ENCODE assay signal across 28 mouse cellular contexts in the genomic region with DNA sequence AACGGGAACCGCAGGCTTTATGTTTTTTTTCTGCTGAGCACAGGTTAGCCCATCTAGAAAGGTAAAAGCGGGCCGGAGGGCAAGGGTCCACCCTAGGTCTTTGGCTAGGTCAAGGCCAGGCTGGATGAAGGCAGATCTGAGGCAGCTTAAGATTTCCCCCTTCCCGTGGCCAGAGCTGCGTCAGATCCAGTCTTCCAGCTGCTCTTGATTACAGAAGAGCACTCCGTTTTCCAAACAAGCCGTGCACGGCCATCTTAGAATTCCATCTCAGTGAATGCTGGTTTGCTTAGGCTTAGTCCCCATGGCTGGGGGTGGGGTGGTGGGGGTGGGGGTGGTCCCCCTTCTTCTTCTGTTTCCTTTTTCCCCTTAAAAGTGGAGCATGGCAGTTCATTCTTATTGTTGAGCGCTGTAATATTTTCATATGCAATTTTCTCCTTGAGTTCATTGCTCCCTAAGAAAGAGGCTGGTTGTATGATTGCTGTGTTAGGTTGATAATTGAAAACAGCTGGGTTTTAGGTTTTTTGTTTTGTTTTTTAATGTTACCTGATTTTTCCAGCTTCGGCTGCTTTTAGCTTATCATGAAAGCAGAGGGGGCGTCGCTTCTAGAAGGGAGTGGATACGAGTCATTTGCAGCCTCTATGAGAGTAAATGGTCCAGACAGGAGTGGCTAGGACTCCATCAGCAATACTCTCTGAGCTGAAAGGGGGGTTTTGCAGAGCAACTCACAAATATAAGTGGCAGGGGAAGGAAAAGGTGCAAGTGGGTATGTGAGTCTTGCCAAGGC.
A peak's percentile ranks its signal among the peaks of the same experiment; 100 is the strongest.
DNase-seq lines count a peak whose midpoint lies in the region; ATAC-seq and TF ChIP-seq lines count a peak whose summit lies in the region.
"Had no signal": no experiment of that assay in that cellular context is flagged by ENCODE, and none has a peak within 500 bp of the region (broad histone marks: within the 10 kb centered on the region; RNA-seq: fewer than 3 reads in every experiment).

No protein-coding gene starts in this region.

- TF ChIP-seq EP300 in stomach, postnatal 0 days (optimal IDR thresholded peaks at IDR 0.05) = no peak

- no peak overlapping the region for H3K4me2 ChIP-seq in forebrain, embryonic 12.5 days
- no peak overlapping the region for H3K4me2 ChIP-seq in stomach, embryonic 14.5 days (replicated peaks; ENCODE audit: low read depth, low read length)
- no peak overlapping the region for H3K4me2 ChIP-seq in stomach, postnatal 0 days (replicated peaks; ENCODE audit: low read depth)
- no peak overlapping the region for H3K4me2 ChIP-seq in stomach, embryonic 16.5 days (ENCODE audit: low read depth, low read length)
- no peak overlapping the region for H3K4me2 ChIP-seq in midbrain, embryonic 14.5 days (ENCODE audit: low read length)
- H3K4me2 ChIP-seq in liver, embryonic 12.5 days = no peak overlapping the region
- H3K4me2 ChIP-seq: heart, embryonic 15.5 days; hindbrain, embryonic 15.5 days; intestine, embryonic 15.5 days; limb, embryonic 15.5 days; liver, embryonic 15.5 days; neural tube, embryonic 13.5 days had no signal

- DNase-seq in forebrain, embryonic 10.5 days (ENCODE audit: extremely low spot score, low spot score) = no peak
- no peak for DNase-seq in stomach, postnatal 0 days (ENCODE audit: low spot score)
- peak; percentile 56 for DNase-seq in limb, embryonic 10.5 days (ENCODE audit: low spot score)
- no peak for DNase-seq in midbrain, embryonic 14.5 days
- DNase-seq: cerebellum, adult 9-11 months; gastrocnemius, postnatal 25 days; kidney, adult 9 months; retina, postnatal 1 day; right cerebral cortex, postnatal 25 days; thymus, adult 18-20 months; thymus, postnatal 36 days had no signal

- peaks cover 12% of the 10 kb centered on the region for H3K4me1 ChIP-seq in forebrain, embryonic 10.5 days
- H3K4me1 ChIP-seq in forebrain, embryonic 12.5 days = no peaks in the 10 kb centered on the region
- 0 out of 2 replicates have a peak, but pooled peaks cover 13% of the 10 kb centered on the region for H3K4me1 ChIP-seq in stomach, embryonic 14.5 days (ENCODE audit: control insufficient read depth, insufficient read depth, low read length)
- H3K4me1 ChIP-seq in stomach, postnatal 0 days (replicated peaks; ENCODE audit: control insufficient read depth, insufficient read depth) = no peaks in the 10 kb centered on the region
- H3K4me1 ChIP-seq in limb, embryonic 10.5 days = peaks cover 25% of the 10 kb centered on the region
- H3K4me1 ChIP-seq in stomach, embryonic 16.5 days (ENCODE audit: control insufficient read depth, insufficient read depth, low read length) = no peaks in the 10 kb centered on the region; the same call in 1 of the 2 replicates
- H3K4me1 ChIP-seq in midbrain, embryonic 14.5 days (ENCODE audit: control insufficient read depth, insufficient read depth, low read length) = no peaks in the 10 kb centered on the region
- H3K4me1 ChIP-seq in liver, embryonic 12.5 days = no peaks in the 10 kb centered on the region
- H3K4me1 ChIP-seq: intestine, embryonic 15.5 days; liver, embryonic 15.5 days; neural tube, embryonic 13.5 days had no signal

- 74% methylated on average over 14 of the region's 14 CpGs for WGBS in forebrain, embryonic 10.5 days
- 81% methylated on average over 14 of the region's 14 CpGs for WGBS in forebrain, embryonic 12.5 days
- WGBS in stomach, embryonic 14.5 days = 59% methylated on average over 14 of the region's 14 CpGs
- whole genome bisulfite sequencing in stomach, postnatal 0 days = 58% methylated on average over 14 of the region's 14 CpGs
- WGBS in limb, embryonic 10.5 days = 61% methylated on average over 14 of the region's 14 CpGs
- 68% methylated on average over 14 of the region's 14 CpGs for WGBS in stomach, embryonic 16.5 days
- WGBS in midbrain, embryonic 14.5 days = 90% methylated on average over 14 of the region's 14 CpGs
- 78% methylated on average over 14 of the region's 14 CpGs for WGBS in liver, embryonic 12.5 days (ENCODE audit: insufficient replicate concordance)

- H3K4me3 ChIP-seq in forebrain, embryonic 10.5 days = no peak overlapping the region
- H3K4me3 ChIP-seq in forebrain, embryonic 12.5 days (replicated peaks) = no peak overlapping the region
- H3K4me3 ChIP-seq in stomach, embryonic 14.5 days (ENCODE audit: low read depth, low read length) = no peak overlapping the region
- no peak overlapping the region for H3K4me3 ChIP-seq in stomach, postnatal 0 days (ENCODE audit: low read depth, low read length)
- H3K4me3 ChIP-seq in limb, embryonic 10.5 days = no peak overlapping the region
- no peak overlapping the region for H3K4me3 ChIP-seq in stomach, embryonic 16.5 days (replicated peaks; ENCODE audit: low read length)
- no peak overlapping the region for H3K4me3 ChIP-seq in midbrain, embryonic 14.5 days (replicated peaks; ENCODE audit: low read depth, low read length)
- H3K4me3 ChIP-seq in liver, embryonic 12.5 days = no peak overlapping the region
- H3K4me3 ChIP-seq: erythroblast, embryonic 14.5 days; heart, adult 2 months; heart, embryonic 15.5 days; hindbrain, embryonic 15.5 days; intestine, embryonic 15.5 days; layer of hippocampus, adult 2 months; limb, embryonic 15.5 days; liver, embryonic 15.5 days; myocyte; neural tube, embryonic 13.5 days had no signal

- no peaks in the 10 kb centered on the region for H3K27me3 ChIP-seq in forebrain, embryonic 10.5 days (ENCODE audit: poor library complexity, severe bottlenecking)
- H3K27me3 ChIP-seq in forebrain, embryonic 12.5 days = peaks cover 3% of the 10 kb centered on the region; the same call in 1 of the 2 replicates
- H3K27me3 ChIP-seq in stomach, embryonic 14.5 days (ENCODE audit: control insufficient read depth, insufficient read depth, low read length) = no peaks in the 10 kb centered on the region
- no peaks in the 10 kb centered on the region for H3K27me3 ChIP-seq in stomach, postnatal 0 days (ENCODE audit: control insufficient read depth, insufficient read depth, low read length)
- H3K27me3 ChIP-seq in limb, embryonic 10.5 days (ENCODE audit: low read depth, poor library complexity, severe bottlenecking) = no peaks in the 10 kb centered on the region
- no peaks in the 10 kb centered on the region for H3K27me3 ChIP-seq in stomach, embryonic 16.5 days (ENCODE audit: control insufficient read depth, insufficient read depth, low read length)
- H3K27me3 ChIP-seq in midbrain, embryonic 14.5 days (ENCODE audit: control insufficient read depth, insufficient read depth, low read length) = no peaks in the 10 kb centered on the region
- no peaks in the 10 kb centered on the region for H3K27me3 ChIP-seq in liver, embryonic 12.5 days (replicated peaks)
- H3K27me3 ChIP-seq: heart, embryonic 15.5 days; hindbrain, embryonic 15.5 days; intestine, embryonic 15.5 days; limb, embryonic 15.5 days; liver, embryonic 15.5 days; neural tube, embryonic 13.5 days had no signal

- H3K27ac ChIP-seq in forebrain, embryonic 10.5 days = peak overlapping the region; percentile 68
- H3K27ac ChIP-seq in forebrain, embryonic 12.5 days = no peak overlapping the region
- no peak overlapping the region for H3K27ac ChIP-seq in stomach, embryonic 14.5 days (ENCODE audit: low read length)
- no peak overlapping the region for H3K27ac ChIP-seq in stomach, postnatal 0 days (replicated peaks)
- H3K27ac ChIP-seq in limb, embryonic 10.5 days = peak overlapping the region; percentile 83
- H3K27ac ChIP-seq in stomach, embryonic 16.5 days (ENCODE audit: low read length) = peak overlapping the region; percentile 16; the same call in 1 of the 2 replicates
- no peak overlapping the region for H3K27ac ChIP-seq in midbrain, embryonic 14.5 days (replicated peaks; ENCODE audit: low read depth, low read length)
- no peak overlapping the region for H3K27ac ChIP-seq in liver, embryonic 12.5 days
- H3K27ac ChIP-seq: heart, embryonic 15.5 days; hindbrain, embryonic 15.5 days; intestine, embryonic 15.5 days; layer of hippocampus, adult 2 months; limb, embryonic 15.5 days; liver, embryonic 15.5 days; neural tube, embryonic 13.5 days had no signal

- no peaks in the 10 kb centered on the region for H3K36me3 ChIP-seq in forebrain, embryonic 10.5 days (replicated peaks)
- no peaks in the 10 kb centered on the region for H3K36me3 ChIP-seq in forebrain, embryonic 12.5 days (replicated peaks)
- H3K36me3 ChIP-seq in stomach, embryonic 14.5 days (ENCODE audit: control insufficient read depth, insufficient read depth, low read length) = no peaks in the 10 kb centered on the region
- H3K36me3 ChIP-seq in stomach, postnatal 0 days (ENCODE audit: control insufficient read depth, insufficient read depth, low read length) = no peaks in the 10 kb centered on the region
- no peaks in the 10 kb centered on the region for H3K36me3 ChIP-seq in limb, embryonic 10.5 days
- no peaks in the 10 kb centered on the region for H3K36me3 ChIP-seq in stomach, embryonic 16.5 days (ENCODE audit: control insufficient read depth, insufficient read depth, low read length)
- no peaks in the 10 kb centered on the region for H3K36me3 ChIP-seq in midbrain, embryonic 14.5 days (ENCODE audit: control insufficient read depth, insufficient read depth, low read length)
- no peaks in the 10 kb centered on the region for H3K36me3 ChIP-seq in liver, embryonic 12.5 days
- H3K36me3 ChIP-seq: heart, embryonic 15.5 days; hindbrain, embryonic 15.5 days; intestine, embryonic 15.5 days; limb, embryonic 15.5 days; liver, embryonic 15.5 days; neural tube, embryonic 13.5 days had no signal

- no peak overlapping the region for H3K9ac ChIP-seq in forebrain, embryonic 12.5 days
- H3K9ac ChIP-seq in stomach, embryonic 14.5 days (replicated peaks; ENCODE audit: low read depth, low read length) = no peak overlapping the region
- no peak overlapping the region for H3K9ac ChIP-seq in stomach, postnatal 0 days (ENCODE audit: low read length)
- no peak overlapping the region for H3K9ac ChIP-seq in stomach, embryonic 16.5 days (ENCODE audit: low read length)
- H3K9ac ChIP-seq in midbrain, embryonic 14.5 days (replicated peaks; ENCODE audit: low read length) = no peak overlapping the region
- no peak overlapping the region for H3K9ac ChIP-seq in liver, embryonic 12.5 days
- H3K9ac ChIP-seq: heart, embryonic 15.5 days; hindbrain, embryonic 15.5 days; intestine, embryonic 15.5 days; limb, embryonic 15.5 days; liver, embryonic 15.5 days; neural tube, embryonic 13.5 days had no signal

- H3K9me3 ChIP-seq in forebrain, embryonic 10.5 days = no peaks in the 10 kb centered on the region
- no peaks in the 10 kb centered on the region for H3K9me3 ChIP-seq in forebrain, embryonic 12.5 days
- no peaks in the 10 kb centered on the region for H3K9me3 ChIP-seq in stomach, embryonic 14.5 days (ENCODE audit: control insufficient read depth, low read depth, low read length)
- no peaks in the 10 kb centered on the region for H3K9me3 ChIP-seq in stomach, postnatal 0 days (ENCODE audit: control insufficient read depth, low read length)
- no peaks in the 10 kb centered on the region for H3K9me3 ChIP-seq in limb, embryonic 10.5 days (replicated peaks)
- no peaks in the 10 kb centered on the region for H3K9me3 ChIP-seq in stomach, embryonic 16.5 days (replicated peaks; ENCODE audit: control insufficient read depth, low read length)
- H3K9me3 ChIP-seq in midbrain, embryonic 14.5 days (ENCODE audit: control insufficient read depth, low read length) = no peaks in the 10 kb centered on the region
- H3K9me3 ChIP-seq in liver, embryonic 12.5 days (replicated peaks) = no peaks in the 10 kb centered on the region
- H3K9me3 ChIP-seq: heart, embryonic 15.5 days; hindbrain, embryonic 15.5 days; intestine, embryonic 15.5 days; limb, embryonic 15.5 days; liver, embryonic 15.5 days; neural tube, embryonic 13.5 days had no signal

- ATAC-seq in forebrain, embryonic 12.5 days (ENCODE audit: low FRiP score) = no peak
- 0 out of 2 replicates have a peak, but pooled peaks have one; percentile 23 for ATAC-seq in stomach, embryonic 14.5 days (ENCODE audit: insufficient number of reproducible peaks, insufficient read depth, low FRiP score, low read depth)
- no peak for ATAC-seq in stomach, postnatal 0 days (ENCODE audit: low FRiP score, low TSS enrichment)
- ATAC-seq in stomach, embryonic 16.5 days (ENCODE audit: insufficient read depth, low FRiP score) = peak; percentile 44; the same call in 1 of the 2 replicates
- ATAC-seq in midbrain, embryonic 14.5 days (ENCODE audit: low FRiP score, low TSS enrichment) = no peak
- ATAC-seq in liver, embryonic 12.5 days = no peak
- ATAC-seq: CD4-positive, CD25-positive, alpha-beta regulatory T cell, adult 4 months; forebrain, embryonic 16.5 days; intestine, embryonic 15.5 days; midbrain, embryonic 16.5 days had no signal

- no peak for TF ChIP-seq CTCF in stomach, postnatal 0 days (IDR thresholded peaks at IDR 0.05; ENCODE audit: low read depth)

Comparison
In these comparisons a context has a peak if more than half of its experiments do, and no peak if none do; other contexts are left out.
1. H3K27ac ChIP-seq: peak in forebrain, embryonic 10.5 days (single experiment), limb, embryonic 10.5 days (single experiment) and stomach, embryonic 16.5 days (single experiment); none in forebrain, embryonic 12.5 days (single experiment), stomach, embryonic 14.5 days (single experiment), stomach, postnatal 0 days (single experiment), midbrain, embryonic 14.5 days (single experiment) and liver, embryonic 12.5 days (single experiment).
2. ATAC-seq: peak in stomach, embryonic 14.5 days (single experiment) and stomach, embryonic 16.5 days (single experiment); none in forebrain, embryonic 12.5 days (single experiment), stomach, postnatal 0 days (single experiment), midbrain, embryonic 14.5 days (single experiment) and liver, embryonic 12.5 days (single experiment).